Mouse (Mus musculus) lung, postnatal 0 days (tissue): ENCODE data around the gene Ddost. TPM values are rescaled to one million over a fixed set of nuclear protein-coding genes. Genes with fewer than 3 reads are reported as not detected.

Experiments
- ATAC-seq: fragments of 200-750 bp; cut with Nextera tagmentation; 2 replicates; pipeline ENCODE4 v1.8.0; 2017; ENCODE audit warnings: moderate library complexity
- DNase-seq: peaks from one replicate; pipeline ENCODE4 v3.0.0-alpha.2; 2016; ENCODE audit warnings: low spot score
- H3K27ac ChIP-seq: fragments of 300-500 bp; sonication (generic); 2 replicates; pipeline ENCODE4 v1.5.1; 2014; ENCODE audit warnings: antibody characterized with exemption, mild to moderate bottlenecking, low read length, mixed read lengths
- H3K27me3 ChIP-seq: fragments of 300-500 bp; sonication (generic); replicated peaks from 2 replicates; pipeline ENCODE4 v1.6.1; 2014; ENCODE audit warnings: low read length, mixed read lengths; ENCODE audit not compliant: insufficient read depth
- H3K36me3 ChIP-seq: fragments of 300-500 bp; sonication (generic); 2 replicates; pipeline ENCODE4 v1.6.1; 2014; ENCODE audit warnings: low read length, mixed read lengths; ENCODE audit not compliant: insufficient read depth
- H3K4me1 ChIP-seq: fragments of 300-500 bp; sonication (generic); 2 replicates; pipeline ENCODE4 v1.6.1; 2014; ENCODE audit warnings: antibody characterized with exemption, low read depth, low read length, mixed read lengths; ENCODE audit not compliant: insufficient read depth
- H3K4me2 ChIP-seq: fragments of 300-500 bp; sonication (generic); replicated peaks from 2 replicates; pipeline ENCODE4 v1.6.1; 2014; ENCODE audit warnings: low read depth, mild to moderate bottlenecking, low read length, moderate library complexity, mixed read lengths
- H3K4me3 ChIP-seq: fragments of 300-500 bp; sonication (generic); 2 replicates; pipeline ENCODE4 v1.5.1; 2014; ENCODE audit warnings: low read depth, low read length
- H3K9ac ChIP-seq: fragments of 300-500 bp; sonication (generic); replicated peaks from 2 replicates; pipeline ENCODE4 v1.6.1; 2014; ENCODE audit warnings: low read depth, mild to moderate bottlenecking
- H3K9me3 ChIP-seq: fragments of 300-500 bp; sonication (generic); 2 replicates; pipeline ENCODE4 v1.6.1; 2016; ENCODE audit warnings: low read length, mixed read lengths
- CTCF ChIP-seq: IDR thresholded peaks from 2 replicates; pipeline ENCODE4 v1.5.1; 2016; ENCODE audit warnings: antibody characterized with exemption, mild to moderate bottlenecking
- EP300 ChIP-seq: IDR thresholded peaks from 2 replicates; pipeline ENCODE4 v1.6.1; 2016; ENCODE audit warnings: antibody characterized with exemption, mild to moderate bottlenecking, control low read depth
- WGBS: fragments of 180-500 bp; shearing (Covaris S2); extraction: QIAGEN DNeasy Blood & Tissue Kit; methylation state at CpG from one replicate; pipeline ENCODE4 v1.1.7; 2014; 5-methylcytosine and 5-hydroxymethylcytosine counted together
- polyA plus RNA-seq: library from polyadenylated mRNA; unstranded; fragments of >200 nt; fragmentation: Nextera tagmentation; extraction: Ambion mirVana; gene quantifications from 2 replicates; pipeline ENCODE4 v1.2.1, GENCODE M21; 2015

Gene Ddost
- polyA plus RNA-seq, 1 experiment from 2014 or later, result 195 TPM

DNA sequence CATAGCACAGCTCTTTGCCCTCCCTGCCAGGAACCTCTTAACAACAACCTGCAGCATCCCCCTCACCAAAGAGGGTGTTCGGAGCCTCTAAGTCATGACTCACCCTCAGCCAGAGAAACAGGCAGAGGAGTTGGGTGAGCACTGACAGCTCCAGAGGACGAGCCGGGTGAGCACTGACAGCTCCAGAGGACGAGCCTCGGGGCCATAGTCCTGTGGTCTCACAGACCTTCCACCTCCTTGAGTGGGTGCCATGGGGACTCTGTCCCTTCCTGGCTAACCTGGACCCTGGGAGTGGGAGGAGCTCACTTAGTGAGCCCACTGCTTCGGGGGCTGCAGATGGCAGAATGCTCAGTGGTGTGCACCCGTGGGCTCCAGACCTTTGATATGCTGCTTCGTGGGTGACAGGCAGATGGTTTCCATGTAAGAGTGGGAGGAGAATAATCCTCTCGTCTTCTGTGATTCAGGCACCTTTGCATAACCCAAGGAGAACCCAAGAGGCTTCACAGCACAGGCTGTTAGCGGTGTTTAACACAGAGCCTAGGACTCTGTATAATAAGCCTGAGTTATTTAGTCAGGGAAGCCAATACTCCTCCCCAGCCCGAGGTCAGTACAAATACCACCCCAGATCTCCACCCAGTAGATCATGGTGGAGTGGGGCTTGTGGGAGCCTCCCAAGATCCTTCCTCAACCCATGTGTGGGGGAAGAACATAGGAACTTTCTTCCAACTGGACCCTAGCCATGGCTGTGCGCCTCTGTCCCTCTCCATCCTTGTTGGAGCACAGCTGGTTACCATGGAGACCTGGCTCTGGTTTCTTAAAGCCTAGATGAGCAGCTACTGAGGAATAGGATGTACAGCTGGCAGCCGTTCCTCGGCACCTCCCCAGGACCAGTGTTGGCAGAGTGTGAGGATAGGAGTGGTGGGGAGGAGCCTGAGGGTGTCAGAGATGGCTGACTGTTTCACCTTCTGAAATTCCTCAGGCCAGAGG, 32.2 kb upstream of the Ddost start:
- WGBS, result 53% methylated on average over 14 of the region's 14 CpGs
- H3K27me3 ChIP-seq, result no peaks in the 10 kb centered on the region
- H3K27ac ChIP-seq, result no peak overlapping the region
- ATAC-seq, result peak; percentile 94
- no peaks in the 10 kb centered on the region for H3K4me1 ChIP-seq
- H3K9ac ChIP-seq, result no peak overlapping the region
- H3K9me3 ChIP-seq, result no peaks in the 10 kb centered on the region
- no peak overlapping the region for H3K4me2 ChIP-seq
- TF ChIP-seq CTCF (no peak), EP300 (no peak)
- H3K36me3 ChIP-seq, result no peaks in the 10 kb centered on the region
- DNase-seq, result peak; percentile 85
- no peak overlapping the region for H3K4me3 ChIP-seq

DNA sequence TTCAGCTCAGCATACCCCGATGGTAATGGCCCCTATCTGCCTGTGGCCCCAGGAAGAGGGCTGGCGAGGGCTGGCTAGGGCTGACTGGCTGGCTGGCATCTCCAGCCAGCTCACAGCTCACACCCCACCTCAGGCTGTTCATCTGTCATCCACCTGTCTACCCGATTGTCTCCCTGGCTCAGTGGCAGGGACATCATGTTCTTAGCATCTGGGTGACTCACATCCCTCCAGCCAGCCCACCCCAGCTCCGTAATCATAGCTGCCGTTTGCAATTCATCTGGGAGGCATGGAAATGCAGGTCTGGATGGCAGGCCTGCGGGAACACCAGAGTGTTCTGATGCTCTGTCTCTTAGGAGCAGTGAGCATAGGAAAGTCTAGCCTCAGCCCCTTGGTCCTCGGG, 26.2 kb upstream of the Ddost start:
- no peak overlapping the region for H3K27ac ChIP-seq
- WGBS, result 72% methylated on average over 7 of the region's 7 CpGs
- no peak for DNase-seq

DNA sequence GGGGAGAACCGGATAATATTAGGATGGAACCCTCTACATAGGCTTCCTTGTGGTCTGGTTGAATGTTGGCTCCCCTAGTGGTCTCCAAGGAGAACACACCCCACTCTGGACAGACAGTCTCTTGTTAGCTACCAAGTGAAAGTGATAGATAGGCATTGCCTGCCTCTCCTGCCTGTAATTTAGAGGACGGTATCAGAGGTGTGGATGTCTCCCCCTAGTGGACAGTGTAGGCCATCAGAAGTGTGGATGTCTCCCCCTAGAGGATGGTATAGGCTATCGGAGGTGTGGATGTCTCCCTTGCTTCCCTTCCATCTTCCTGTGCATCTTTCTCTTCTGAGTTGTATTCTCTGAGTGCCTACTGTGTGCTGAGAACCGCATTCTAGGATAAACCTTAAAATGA, 21.7 kb upstream of the Ddost start:
- Histone ChIP-seq H3K4me3 (no peak overlapping the region), H3K27me3 (no peaks in the 10 kb centered on the region), H3K36me3 (no peaks in the 10 kb centered on the region), H3K9me3 (no peaks in the 10 kb centered on the region), H3K4me2 (no peak overlapping the region), H3K4me1 (no peaks in the 10 kb centered on the region), H3K27ac (no peak overlapping the region), H3K9ac (no peak overlapping the region)
- DNase-seq, result peak; percentile 95
- peak; percentile 85 for ATAC-seq
- 18% methylated on average over 4 of the region's 4 CpGs for WGBS
- TF ChIP-seq EP300 (no peak), CTCF (peak; percentile 100)

More for the DNA sequence above, 26.2 kb upstream of the Ddost start:
- no peak overlapping the region for H3K4me2 ChIP-seq
- H3K4me1 ChIP-seq, result no peaks in the 10 kb centered on the region
- no peak overlapping the region for H3K9ac ChIP-seq
- H3K4me3 ChIP-seq, result no peak overlapping the region
- no peaks in the 10 kb centered on the region for H3K36me3 ChIP-seq
- 0 out of 2 replicates have a peak, but pooled peaks have one; percentile 16 for ATAC-seq
- H3K9me3 ChIP-seq, result no peaks in the 10 kb centered on the region
- TF ChIP-seq CTCF (no peak), EP300 (no peak)
- no peaks in the 10 kb centered on the region for H3K27me3 ChIP-seq

DNA sequence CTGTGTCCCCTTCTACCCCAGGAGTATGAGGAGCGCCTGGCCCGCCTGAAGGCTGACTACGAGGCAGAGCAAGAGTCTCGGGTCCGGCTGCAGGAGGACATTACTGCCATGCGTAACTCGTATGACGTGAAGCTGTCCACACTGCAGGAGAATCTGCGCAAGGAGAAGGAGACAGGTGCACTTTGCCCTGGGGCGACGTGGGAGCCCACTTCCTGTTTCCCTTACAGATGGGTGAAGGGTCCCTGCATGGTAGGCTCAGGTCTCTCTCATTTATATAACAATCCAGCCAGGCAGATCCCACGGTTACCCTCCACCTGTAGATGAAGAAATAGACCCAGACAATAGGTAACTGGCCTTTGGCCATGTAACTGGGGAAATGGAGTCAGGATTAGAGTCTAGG, 18.1 kb upstream of the Ddost start:
- no peak for DNase-seq
- no peaks in the 10 kb centered on the region for H3K4me1 ChIP-seq
- no peak for ATAC-seq
- TF ChIP-seq EP300 (no peak), CTCF (no peak)
- H3K27ac ChIP-seq, result no peak overlapping the region
- no peaks in the 10 kb centered on the region for H3K36me3 ChIP-seq
- no peak overlapping the region for H3K9ac ChIP-seq
- no peak overlapping the region for H3K4me2 ChIP-seq
- H3K27me3 ChIP-seq, result no peaks in the 10 kb centered on the region
- 81% methylated on average over 12 of the region's 12 CpGs for WGBS
- no peak overlapping the region for H3K4me3 ChIP-seq
- H3K9me3 ChIP-seq, result no peaks in the 10 kb centered on the region

DNA sequence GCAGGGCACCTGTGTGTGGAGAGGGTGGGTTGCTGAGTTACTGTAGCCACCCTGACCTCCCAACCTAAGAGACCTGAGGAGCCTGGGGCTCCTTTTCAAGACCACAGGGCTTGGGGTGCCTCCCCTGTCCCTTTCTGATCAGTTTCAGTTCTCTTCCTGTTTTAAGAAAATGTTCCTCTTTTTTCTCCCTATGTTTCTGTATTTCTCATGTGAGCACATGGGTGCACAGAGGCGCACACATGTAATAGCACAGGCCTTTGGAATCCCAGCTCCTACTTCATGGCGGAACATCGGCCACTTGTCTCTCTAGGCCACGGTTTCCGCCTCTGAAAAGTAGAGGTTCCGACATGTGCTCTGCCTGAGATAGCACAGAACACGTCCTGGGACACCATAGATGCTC, 15.8 kb upstream of the Ddost start:
- no peak overlapping the region for H3K27ac ChIP-seq
- 80% methylated on average over 7 of the region's 7 CpGs for WGBS
- H3K9me3 ChIP-seq, result no peaks in the 10 kb centered on the region
- H3K9ac ChIP-seq, result no peak overlapping the region
- no peaks in the 10 kb centered on the region for H3K27me3 ChIP-seq
- DNase-seq (no peak), ATAC-seq (no peak)
- no peaks in the 10 kb centered on the region for H3K36me3 ChIP-seq
- H3K4me3 ChIP-seq, result no peak overlapping the region
- H3K4me1 ChIP-seq, result no peaks in the 10 kb centered on the region
- no peak overlapping the region for H3K4me2 ChIP-seq
- TF ChIP-seq CTCF (no peak), EP300 (no peak)

DNA sequence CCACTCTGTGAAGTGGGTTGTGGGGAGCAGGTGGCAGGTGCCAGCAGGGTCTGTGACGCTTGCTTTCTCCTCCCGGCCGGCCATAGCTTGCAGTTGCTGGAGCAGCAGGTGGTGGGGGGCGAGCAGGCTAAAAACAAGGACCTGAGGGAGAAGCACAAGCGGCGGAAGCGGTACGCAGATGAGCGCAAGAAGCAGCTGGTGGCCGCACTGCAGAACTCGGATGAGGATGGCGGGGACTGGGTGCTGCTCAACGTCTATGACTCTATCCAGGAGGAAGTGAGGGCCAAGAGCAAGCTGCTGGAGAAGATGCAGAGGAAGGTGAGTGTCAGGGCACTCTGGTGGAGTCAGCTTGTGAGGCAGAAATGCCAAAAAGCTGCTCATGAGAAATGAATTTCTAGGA, 12.5 kb upstream of the Ddost start:
- Histone ChIP-seq H3K4me2 (no peak overlapping the region), H3K27me3 (no peaks in the 10 kb centered on the region), H3K4me3 (no peak overlapping the region), H3K4me1 (no peaks in the 10 kb centered on the region), H3K36me3 (no peaks in the 10 kb centered on the region), H3K27ac (no peak overlapping the region), H3K9me3 (no peaks in the 10 kb centered on the region), H3K9ac (no peak overlapping the region)
- DNase-seq, result no peak
- no peak for TF ChIP-seq CTCF
- 87% methylated on average over 13 of the region's 13 CpGs for WGBS
- no peak for ATAC-seq
